Mouse (Mus musculus): ENCODE measurements around the gene Cbln3. TPM values are rescaled to one million over a fixed set of nuclear protein-coding genes. Genes with fewer than 3 reads are reported as not detected.

Cbln3 gene
- polyA plus RNA-seq, 1 experiment from 2014 or later = not detected

DNA sequence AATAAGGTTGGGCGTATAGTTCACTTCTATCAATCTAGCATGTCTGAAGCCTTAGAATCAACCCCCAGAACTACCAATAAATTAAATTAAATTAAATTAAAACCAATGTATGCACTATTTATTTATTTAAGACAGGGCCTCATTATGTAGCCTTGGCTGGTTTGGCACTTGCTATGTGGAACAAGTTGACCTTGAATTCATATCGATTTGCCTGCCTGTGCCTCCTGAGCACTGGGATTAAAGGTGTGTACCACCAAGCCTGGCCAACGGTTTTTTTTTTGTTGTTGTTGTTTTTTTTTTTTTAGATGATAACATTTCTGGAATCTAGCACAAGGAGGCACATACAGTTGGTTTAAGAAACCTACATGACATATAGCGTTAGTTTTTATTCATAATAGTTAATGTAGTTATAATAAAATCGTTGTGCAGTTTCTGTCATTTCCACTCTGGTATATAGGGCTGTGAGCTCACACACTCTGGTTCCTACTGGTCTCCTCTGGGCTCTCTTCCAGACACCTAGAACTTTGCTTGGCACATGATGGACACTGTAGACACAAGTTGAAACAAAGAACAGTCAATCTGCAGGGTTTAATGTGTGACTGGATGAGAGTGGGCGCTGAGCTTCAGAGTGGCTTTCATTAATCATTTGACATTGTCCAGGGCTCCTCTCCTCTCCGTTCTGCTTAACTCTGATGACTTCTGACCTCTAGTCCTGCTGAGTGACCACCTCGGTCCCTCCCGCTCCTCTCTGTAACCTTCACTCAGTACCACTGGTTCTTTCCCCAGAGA, 38.5 kb downstream of the Cbln3 start:
- Histone ChIP-seq H3K4me3 (ENCODE audit: inconsistent target) (no peak overlapping the region), H3K27ac (no peak overlapping the region), H3K36me3 (ENCODE audit: inconsistent target) (no peaks in the 10 kb centered on the region), H3K79me2 (ENCODE audit: inconsistent target) (no peaks in the 10 kb centered on the region)
- 90% methylated on average over 9 of the region's 9 CpGs for WGBS (ENCODE audit: missing documents)

DNA sequence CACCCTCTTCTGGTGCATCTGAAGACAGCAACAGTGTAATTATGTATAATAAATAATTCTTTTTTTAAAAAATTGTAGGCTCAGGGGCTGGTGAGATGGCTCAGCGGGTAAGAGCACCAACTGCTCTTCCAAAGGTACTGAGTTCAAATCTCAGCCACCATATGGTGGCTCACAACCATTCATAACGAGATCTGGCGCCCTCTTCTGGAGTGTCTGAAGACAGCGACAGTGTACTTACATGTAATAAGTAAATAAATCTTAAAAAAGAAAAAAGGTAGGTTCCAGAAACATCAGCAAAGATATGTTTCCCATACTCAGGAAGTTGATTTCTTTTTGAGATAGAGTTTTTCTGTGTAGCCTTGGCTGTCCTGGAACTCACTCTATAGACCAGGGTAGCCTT, 41.4 kb downstream of the Cbln3 start:
- no peak overlapping the region for H3K4me3 ChIP-seq (ENCODE audit: inconsistent target)
- H3K79me2 ChIP-seq (ENCODE audit: inconsistent target) = no peaks in the 10 kb centered on the region
- 78% methylated on average over 4 of the region's 4 CpGs for WGBS (ENCODE audit: missing documents)
- no peaks in the 10 kb centered on the region for H3K36me3 ChIP-seq (ENCODE audit: inconsistent target)
- H3K27ac ChIP-seq = no peak overlapping the region

DNA sequence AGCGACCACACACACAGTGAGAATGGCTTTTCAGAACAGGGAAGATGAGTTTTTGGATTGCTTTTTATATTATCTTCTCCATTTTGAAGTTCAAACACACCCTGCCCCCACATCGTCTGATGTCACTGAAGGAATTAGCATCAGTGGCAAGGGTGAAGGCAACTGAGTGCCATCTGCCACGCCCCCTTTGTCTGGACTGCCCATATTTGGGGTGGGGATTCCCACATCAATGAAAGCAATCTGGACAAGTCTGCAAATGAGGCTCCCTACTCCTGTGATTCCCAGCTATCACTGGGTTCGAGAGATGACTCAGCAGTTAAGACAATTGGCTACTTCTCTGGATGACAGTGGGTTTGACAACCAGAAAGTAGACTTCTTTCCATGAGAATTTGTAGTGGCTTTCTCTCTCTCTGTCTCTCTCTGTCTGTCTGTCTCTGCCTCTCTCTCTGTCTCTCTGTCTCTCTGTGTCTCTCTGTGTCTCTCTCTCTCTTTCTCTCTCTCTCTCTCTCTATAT, 43.3 kb downstream of the Cbln3 start:
- 76% methylated on average over 4 of the region's 4 CpGs for WGBS (ENCODE audit: missing documents)
- Histone ChIP-seq H3K4me3 (ENCODE audit: inconsistent target) (no peak overlapping the region), H3K27ac (no peak overlapping the region), H3K79me2 (ENCODE audit: inconsistent target) (no peaks in the 10 kb centered on the region), H3K36me3 (ENCODE audit: inconsistent target) (no peaks in the 10 kb centered on the region)

DNA sequence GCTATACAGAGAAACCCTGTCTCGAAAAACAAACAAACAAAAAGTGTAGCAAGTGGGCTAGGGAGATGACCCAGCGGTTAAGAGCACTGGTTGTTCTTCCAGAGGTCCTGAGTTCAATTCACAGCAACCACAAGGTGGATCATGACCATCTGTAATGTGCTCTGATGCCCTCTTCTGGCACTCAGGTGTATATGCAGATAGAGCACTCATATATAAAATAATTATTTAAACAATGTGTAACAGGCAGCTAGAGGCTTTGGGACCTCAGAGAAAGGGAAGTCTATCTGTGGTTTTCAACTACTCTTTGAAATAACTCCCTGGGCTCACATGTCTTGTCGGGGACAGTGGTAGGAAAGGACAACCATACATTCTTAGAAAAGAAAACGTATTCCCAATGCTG, 45.5 kb downstream of the Cbln3 start:
- Histone ChIP-seq H3K79me2 (ENCODE audit: inconsistent target) (no peaks in the 10 kb centered on the region), H3K27ac (no peak overlapping the region), H3K4me3 (ENCODE audit: inconsistent target) (no peak overlapping the region), H3K36me3 (ENCODE audit: inconsistent target) (no peaks in the 10 kb centered on the region)
- 67% methylated on average over 4 of the region's 4 CpGs for WGBS (ENCODE audit: missing documents)

DNA sequence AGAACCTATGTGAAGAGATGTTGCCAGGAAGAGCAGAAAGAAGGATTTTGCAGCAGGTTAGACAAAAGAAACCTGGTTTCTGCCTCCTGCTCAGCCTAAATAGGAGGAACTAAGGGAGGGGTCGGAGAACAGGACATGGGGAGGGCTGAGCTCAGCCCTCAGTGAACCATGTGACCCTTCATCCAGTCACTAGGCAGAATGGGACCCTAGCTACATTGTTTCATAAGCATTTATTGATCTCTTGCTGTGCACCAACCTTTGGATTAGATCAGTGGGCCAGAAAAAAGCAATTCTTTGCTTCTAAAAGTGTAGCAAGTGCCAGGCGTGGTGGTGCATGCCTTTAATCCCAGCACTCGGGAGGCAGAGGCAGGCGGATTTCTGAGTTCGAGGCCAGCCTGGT, 45.9 kb downstream of the Cbln3 start:
- WGBS (ENCODE audit: missing documents) = 73% methylated on average over 4 of the region's 5 CpGs
- Histone ChIP-seq H3K27ac (no peak overlapping the region), H3K4me3 (ENCODE audit: inconsistent target) (no peak overlapping the region), H3K36me3 (ENCODE audit: inconsistent target) (no peaks in the 10 kb centered on the region), H3K79me2 (ENCODE audit: inconsistent target) (no peaks in the 10 kb centered on the region)

DNA sequence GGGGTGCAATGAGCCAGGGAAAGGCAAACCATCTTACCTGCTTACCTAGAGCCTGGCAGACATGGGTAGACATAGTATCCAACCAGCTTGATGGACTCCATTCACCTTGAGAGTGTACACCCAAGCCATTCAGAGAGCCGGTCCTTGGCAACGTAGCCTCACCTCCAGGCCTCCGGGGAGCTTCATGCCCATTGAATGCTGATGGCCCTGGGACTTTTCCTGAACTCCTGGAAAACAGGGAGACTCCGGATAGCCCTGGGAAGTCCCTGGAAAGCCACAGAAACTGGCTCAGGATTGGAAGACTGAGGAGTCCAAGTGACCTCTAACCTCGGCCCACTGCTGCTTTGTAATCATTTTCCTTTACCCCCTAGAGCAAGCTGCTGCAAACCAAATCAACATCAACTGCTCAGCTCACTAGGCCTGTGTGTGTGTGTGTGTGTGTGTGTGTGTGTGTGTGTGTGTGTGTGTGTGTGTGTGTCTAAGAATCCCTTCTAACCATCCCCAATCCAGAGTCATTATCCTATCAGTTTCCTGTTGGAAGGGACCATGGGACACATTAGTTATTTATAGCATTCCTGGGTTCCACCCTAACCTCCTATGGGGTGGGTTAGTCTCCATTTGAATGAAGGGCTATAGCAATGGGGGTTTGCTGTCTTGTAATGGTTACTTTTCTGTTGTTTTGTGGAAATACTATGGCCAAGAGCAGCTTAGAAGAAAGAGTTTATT, 49.2 kb downstream of the Cbln3 start:
- WGBS (ENCODE audit: missing documents) = 98% methylated on average over 5 of the region's 5 CpGs
- Histone ChIP-seq H3K79me2 (ENCODE audit: inconsistent target) (no peaks in the 10 kb centered on the region), H3K36me3 (ENCODE audit: inconsistent target) (no peaks in the 10 kb centered on the region), H3K4me3 (ENCODE audit: inconsistent target) (no peak overlapping the region), H3K27ac (no peak overlapping the region)

DNA sequence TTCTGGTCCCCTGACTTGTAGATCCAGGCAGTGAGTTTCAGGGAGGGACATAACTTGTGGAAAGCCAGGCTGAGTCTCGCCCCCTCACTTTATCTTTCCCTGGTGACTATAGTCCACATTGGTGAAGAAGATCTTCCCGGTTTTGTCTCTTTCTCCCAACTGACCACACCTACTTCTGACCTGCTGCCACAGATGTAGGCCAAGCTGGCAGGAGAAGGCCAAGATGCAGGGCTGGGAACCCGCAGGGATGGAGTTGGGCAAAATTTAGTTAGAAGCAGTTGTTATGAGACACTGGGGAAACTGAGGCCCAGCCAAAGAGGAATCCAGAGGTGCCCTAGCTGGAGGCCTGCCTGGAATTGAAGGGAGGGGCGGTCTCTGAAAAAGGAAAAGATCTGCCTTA, 51.1 kb downstream of the Cbln3 start:
- 91% methylated on average over 4 of the region's 4 CpGs for WGBS (ENCODE audit: missing documents)
- Histone ChIP-seq H3K36me3 (ENCODE audit: inconsistent target) (no peaks in the 10 kb centered on the region), H3K27ac (no peak overlapping the region), H3K4me3 (ENCODE audit: inconsistent target) (no peak overlapping the region), H3K79me2 (ENCODE audit: inconsistent target) (no peaks in the 10 kb centered on the region)

DNA sequence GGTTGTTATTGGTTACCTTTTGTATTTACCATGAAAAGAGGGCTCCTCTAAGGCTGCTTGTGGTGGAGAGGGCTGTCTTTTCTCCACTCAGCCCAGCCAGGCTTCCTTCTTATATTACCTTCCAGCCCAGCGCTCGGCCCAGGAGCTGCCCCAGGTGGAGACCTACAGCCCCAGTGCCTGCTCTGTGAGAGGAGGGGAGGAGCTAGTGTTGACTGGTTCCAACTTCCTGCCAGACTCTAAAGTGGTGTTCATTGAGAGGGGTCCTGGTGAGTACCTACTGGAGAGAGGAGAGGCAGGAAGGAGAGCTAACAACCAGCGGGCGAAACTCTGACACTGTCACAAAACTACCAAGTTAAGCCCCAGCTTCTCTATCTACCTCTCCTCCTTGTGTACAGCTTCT, 53.9 kb downstream of the Cbln3 start:
- Histone ChIP-seq H3K27ac (no peak overlapping the region), H3K36me3 (ENCODE audit: inconsistent target) (no peaks in the 10 kb centered on the region), H3K4me3 (ENCODE audit: inconsistent target) (no peak overlapping the region), H3K79me2 (ENCODE audit: inconsistent target) (no peaks in the 10 kb centered on the region)
- WGBS (ENCODE audit: missing documents) = 69% methylated on average over 4 of the region's 4 CpGs

DNA sequence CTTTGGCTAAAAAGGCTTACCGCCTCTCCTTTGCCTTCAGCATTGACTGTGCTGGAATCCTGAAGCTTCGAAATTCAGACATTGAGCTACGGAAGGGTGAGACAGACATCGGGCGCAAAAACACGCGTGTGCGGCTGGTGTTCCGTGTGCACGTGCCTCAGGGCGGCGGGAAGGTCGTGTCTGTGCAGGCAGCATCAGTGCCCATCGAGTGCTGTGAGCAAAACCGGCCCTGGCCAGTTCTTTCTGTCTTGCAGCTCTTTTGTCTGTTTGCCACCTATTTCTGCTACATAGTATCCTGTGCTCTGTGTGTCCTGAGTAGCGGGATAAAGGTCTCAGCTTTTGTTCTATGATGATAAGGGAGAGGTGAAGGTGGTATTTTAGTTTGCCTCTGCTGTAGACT, 54.3 kb downstream of the Cbln3 start:
- Histone ChIP-seq H3K27ac (no peak overlapping the region), H3K4me3 (ENCODE audit: inconsistent target) (no peak overlapping the region), H3K36me3 (ENCODE audit: inconsistent target) (no peaks in the 10 kb centered on the region), H3K79me2 (ENCODE audit: inconsistent target) (no peaks in the 10 kb centered on the region)
- WGBS (ENCODE audit: missing documents) = 96% methylated on average over 15 of the region's 16 CpGs

Other genes with a start within 250 kb of the Cbln3 start
- gene Ipo4, start 248.4 kb downstream of the Cbln3 start, polyA plus RNA-seq (2018) = 18.4 to 47.7 TPM (median 21.3 TPM) in 3 replicates
- gene Gm49378, start 246.5 kb downstream of the Cbln3 start, polyA plus RNA-seq (2018) = 0.29 to 1.2 TPM (median 1.1 TPM) in 3 replicates
- 35.2 to 63.2 TPM (median 58.1 TPM) in 3 replicates for gene Tm9sf1, start 240.6 kb downstream of the Cbln3 start, polyA plus RNA-seq (2018)
- gene Tssk4, start 234.2 kb downstream of the Cbln3 start, polyA plus RNA-seq (2018) = 0.34 TPM in 1 of 3 replicates, not detected in the others
- gene Mdp1, start 223.9 kb downstream of the Cbln3 start, polyA plus RNA-seq (2018) = 25.4 to 29.3 TPM (median 26.3 TPM) in 3 replicates
- 27.4 to 36.4 TPM (median 34.4 TPM) in 3 replicates for gene Gmpr2, start 212.5 kb downstream of the Cbln3 start, polyA plus RNA-seq (2018)
- gene Nedd8, start 212.3 kb downstream of the Cbln3 start, polyA plus RNA-seq (2018) = 136 to 262 TPM (median 187 TPM) in 3 replicates
- 9.0 to 10.5 TPM (median 10.4 TPM) in 3 replicates for gene Tinf2, start 202.6 kb downstream of the Cbln3 start, polyA plus RNA-seq (2018)
- gene Tgm1, start 170.5 kb downstream of the Cbln3 start, polyA plus RNA-seq (2018) = 1.2 to 4.3 TPM (median 3.6 TPM) in 3 replicates
- 7.5 to 16.7 TPM (median 12.4 TPM) in 3 replicates for gene Rabggta, start 162.1 kb downstream of the Cbln3 start, polyA plus RNA-seq (2018)
- gene Dhrs1, start 138.7 kb downstream of the Cbln3 start, polyA plus RNA-seq (2018) = 63.5 to 108 TPM (median 106 TPM) in 3 replicates
- 9.3 to 22.6 TPM (median 12.9 TPM) in 3 replicates for gene Nop9, start 138.7 kb downstream of the Cbln3 start, polyA plus RNA-seq (2018)
- gene Cideb, start 125.9 kb downstream of the Cbln3 start, polyA plus RNA-seq (2018) = 0.22 to 0.72 TPM (median 0.41 TPM) in 3 replicates
- 0.10 TPM in 1 of 3 replicates, not detected in the others for gene Ltb4r2, start 123.0 kb downstream of the Cbln3 start, polyA plus RNA-seq (2018)
- 0.25 to 0.33 TPM (median 0.32 TPM) in 3 replicates for gene Ltb4r1, start 118.4 kb downstream of the Cbln3 start, polyA plus RNA-seq (2018)
- gene Adcy4, start 100.3 kb downstream of the Cbln3 start, polyA plus RNA-seq (2018) = 0.04 to 0.07 TPM in 2 of 3 replicates, not detected in the other
- 11.7 to 24.6 TPM (median 17.7 TPM) in 3 replicates for gene Ripk3, start 95.5 kb downstream of the Cbln3 start, polyA plus RNA-seq (2018)
- gene Nfatc4, start 61.2 kb downstream of the Cbln3 start, polyA plus RNA-seq (2018) = not detected in 3 replicates
- 0.69 to 1.1 TPM (median 0.70 TPM) in 3 replicates for gene Nynrin, start 30.4 kb downstream of the Cbln3 start, polyA plus RNA-seq (2018)
- 7.7 to 19.3 TPM (median 13.1 TPM) in 3 replicates for gene Khnyn, start 555 bp upstream of the Cbln3 start, polyA plus RNA-seq (2018)
- gene Sdr39u1, start 15.9 kb upstream of the Cbln3 start, polyA plus RNA-seq (2018) = 1.5 to 3.1 TPM (median 2.0 TPM) in 3 replicates
- gene Cma1, start 60.3 kb upstream of the Cbln3 start, polyA plus RNA-seq (2018) = not detected in 3 replicates
- not detected in 3 replicates for gene Cma2, start 66.6 kb upstream of the Cbln3 start, polyA plus RNA-seq (2018)
- gene Mcpt1, start 133.6 kb upstream of the Cbln3 start, polyA plus RNA-seq (2018) = not detected in 3 replicates
- not detected in 3 replicates for gene Mcpt9, start 146.1 kb upstream of the Cbln3 start, polyA plus RNA-seq (2018)
- gene Mcpt2, start 157.6 kb upstream of the Cbln3 start, polyA plus RNA-seq (2018) = not detected in 3 replicates
- not detected in 3 replicates for gene Mcpt4, start 177.9 kb upstream of the Cbln3 start, polyA plus RNA-seq (2018)
- gene Mcpt8, start 200.9 kb upstream of the Cbln3 start, polyA plus RNA-seq (2018) = 0.23 TPM in 1 of 3 replicates, not detected in the others
- gene Ctsg, start 218.2 kb upstream of the Cbln3 start, polyA plus RNA-seq (2018) = 0.37 to 1.1 TPM in 2 of 3 replicates, not detected in the other
- gene Gzme, start 236.2 kb upstream of the Cbln3 start, polyA plus RNA-seq (2018) = not detected in 3 replicates
- gene Gzmd, start 248.2 kb upstream of the Cbln3 start, polyA plus RNA-seq (2018) = not detected in 3 replicates

Measured in macrophage (primary cell).